Mouse (Mus musculus) erythroblast, embryonic 14.5 days (primary cell): ENCODE results near the gene Gm10053.

Experiments
- GATA1 ChIP-seq: IDR thresholded peaks from 2 replicates; pipeline ENCODE4 v1.6.1; 2012; ENCODE audit warnings: low read length, inconsistent platforms, mixed read lengths
- TAL1 ChIP-seq: IDR thresholded peaks from 3 replicates; pipeline ENCODE4 v1.6.1; 2012; ENCODE audit warnings: low read length, inconsistent platforms, mixed read lengths

- TF ChIP-seq GATA1, result no peak
- no peak for TF ChIP-seq TAL1
Observed at GRCm38 (mm10) chr19:24848345-24848744, 27.1 kb upstream of the Gm10053 start.
